Mouse (Mus musculus): ENCODE data around the gene Mapkap1.

GRCm38 (mm10) chr2:34591721-34592360 lies 185.3 kb downstream of the Mapkap1 start:
- TF ChIP-seq CTCF (IDR thresholded peaks at IDR 0.05; ENCODE audit: borderline replicate concordance, insufficient read depth, low read depth, low read length), result no peak
- no peak for TF ChIP-seq POLR2A (IDR thresholded peaks at IDR 0.05; ENCODE audit: borderline replicate concordance, insufficient read depth, low read length)

Measured in cerebellum, adult 2 months (tissue).